Mouse (Mus musculus) R1 (cell line): ENCODE results near the gene Olfr1018.

Experiments used
- DNase-seq: peaks from one replicate; pipeline ENCODE4 v3.0.0-alpha.2; 2018; ENCODE audit warnings: low read depth, low spot score

Olfr1018 gene

GRCm38 (mm10) chr2:85818179-85818578 is at the start of gene Olfr1018:
Gene Olfr1018 (plus strand): TSS chr2:85818479.
- DNase-seq = no peak

GRCm38 (mm10) chr2:85772413-85772812 is 45.9 kb upstream of the Olfr1018 start, which contains the start of gene Olfr1014:
Gene Olfr1014 (plus strand): TSS chr2:85772713.
- no peak for DNase-seq

- no peak for DNase-seq
These were observed 36.6 kb upstream of the Olfr1018 start, which contains the start of gene Olfr1015 for GRCm38 (mm10) chr2:85781717-85782116. Gene Olfr1015 (plus strand): TSS chr2:85782017.

- DNase-seq = peak; percentile 8
These were observed 25.9 kb upstream of the Olfr1018 start for GRCm38 (mm10) chr2:85792331-85792730.

- DNase-seq = no peak
These were observed 15.8 kb upstream of the Olfr1018 start, which contains the start of gene Olfr1016 for GRCm38 (mm10) chr2:85802444-85802843. Gene Olfr1016 (minus strand): TSS chr2:85802544.

- no peak for DNase-seq
These were observed 13.8 kb upstream of the Olfr1018 start for GRCm38 (mm10) chr2:85804501-85804900.

GRCm38 (mm10) chr2:85845383-85845782 is 27.1 kb downstream of the Olfr1018 start, which contains the start of gene Olfr1019:
Gene Olfr1019 (minus strand): TSS chr2:85845483.
- DNase-seq = no peak

GRCm38 (mm10) chr2:85846730-85847129 is 28.5 kb downstream of the Olfr1018 start, which contains the start of gene Olfr1020:
Gene Olfr1020 (plus strand): TSS chr2:85847030.
- DNase-seq = no peak

GRCm38 (mm10) chr2:85868294-85868693 is 50.0 kb downstream of the Olfr1018 start, which contains the start of gene Olfr1022:
Gene Olfr1022 (plus strand): TSS chr2:85868594.
- DNase-seq = no peak
